Mouse (Mus musculus) midbrain, embryonic 15.5 days (tissue): ENCODE measurements around the gene Zfp131. TPM values are rescaled to one million over a fixed set of nuclear protein-coding genes. Genes with fewer than 3 reads are reported as not detected.
"Not testable (repeated sequence)": the region's sequence is repeated elsewhere in the genome, so short reads cannot be mapped to it uniquely, and the experiment has no call there.

Experiments used
- ATAC-seq: fragments of 200-750 bp; cut with Nextera tagmentation; replicated peaks from 2 replicates; pipeline ENCODE4 v1.8.0; 2017; ENCODE audit warnings: moderate TSS enrichment
- H3K27ac ChIP-seq: fragments of 300-500 bp; sonication (generic); 2 replicates; pipeline ENCODE4 v1.5.1; 2015; ENCODE audit warnings: mild to moderate bottlenecking, inconsistent platforms
- H3K27me3 ChIP-seq: fragments of 300-500 bp; sonication (generic); replicated peaks from 2 replicates; pipeline ENCODE4 v1.6.1; 2015; ENCODE audit warnings: inconsistent platforms
- H3K36me3 ChIP-seq: fragments of 300-500 bp; sonication (generic); replicated peaks from 2 replicates; pipeline ENCODE4 v1.6.1; 2015; ENCODE audit warnings: inconsistent platforms
- H3K4me1 ChIP-seq: fragments of 300-500 bp; sonication (generic); 2 replicates; pipeline ENCODE4 v1.6.1; 2015; ENCODE audit warnings: inconsistent platforms
- H3K4me2 ChIP-seq: fragments of 300-500 bp; sonication (generic); 2 replicates; pipeline ENCODE4 v1.6.1; 2015; ENCODE audit warnings: inconsistent platforms, mild to moderate bottlenecking, moderate library complexity
- H3K4me3 ChIP-seq: fragments of 300-500 bp; sonication (generic); 2 replicates; pipeline ENCODE4 v1.5.1; 2015; ENCODE audit warnings: mild to moderate bottlenecking, inconsistent platforms
- H3K9ac ChIP-seq: fragments of 300-500 bp; sonication (generic); 2 replicates; pipeline ENCODE4 v1.6.1; 2015; ENCODE audit warnings: mild to moderate bottlenecking, inconsistent platforms
- H3K9me3 ChIP-seq: fragments of 300-500 bp; sonication (generic); 2 replicates; pipeline ENCODE4 v1.6.1; 2016; ENCODE audit warnings: inconsistent platforms
- WGBS: fragments of 180-500 bp; shearing (Covaris S2); methylation state at CpG from one replicate; pipeline ENCODE4 v1.1.7; 2015; ENCODE audit warnings: mixed read lengths; 5-methylcytosine and 5-hydroxymethylcytosine counted together
- polyA plus RNA-seq: library from polyadenylated mRNA; unstranded; fragments of >200 nt; fragmentation: Nextera tagmentation; extraction: Ambion mirVana; gene quantifications from 2 replicates; pipeline ENCODE4 v1.2.1, GENCODE M21; 2015

Zfp131 gene
- polyA plus RNA-seq, result 31.0 and 33.3 TPM in 2 replicates

GRCm38 (mm10) chr13:119790761-119791579, at the start of gene Zfp131:
Zfp131 (minus strand) TSS chr13:119790889.
- peaks cover 26% of the 10 kb centered on the region for H3K4me1 ChIP-seq
- ATAC-seq, result peak; percentile 97
- no peaks in the 10 kb centered on the region for H3K9me3 ChIP-seq
- H3K27me3 ChIP-seq, result no peaks in the 10 kb centered on the region
- WGBS, result under 1% methylated on average over 62 of the region's 86 CpGs
- H3K4me2 ChIP-seq, result peak within 1 kb of the TSS; percentile 68
- peak within 1 kb of the TSS; percentile 97 for H3K4me3 ChIP-seq
- peak within 1 kb of the TSS; percentile 93 for H3K27ac ChIP-seq
- H3K9ac ChIP-seq, result peak within 1 kb of the TSS; percentile 96
- peaks cover 2% of the 10 kb centered on the region; the same call in 1 of the 2 replicates for H3K36me3 ChIP-seq

GRCm38 (mm10) chr13:119839982-119840381, 49.3 kb upstream of the Zfp131 start:
- H3K27ac ChIP-seq, H3K4me1 ChIP-seq, H3K9ac ChIP-seq, H3K27me3 ChIP-seq, H3K36me3 ChIP-seq, H3K9me3 ChIP-seq: not testable (repeated sequence)
- ATAC-seq, result peak; percentile 57
- 24% methylated on average over 6 of the region's 6 CpGs for WGBS
- peak overlapping the region; percentile 27; the same call in 1 of the 2 replicates for H3K4me2 ChIP-seq
- H3K4me3 ChIP-seq, result 0 out of 2 replicates have a peak overlapping the region, but pooled peaks have one; percentile 12

DNA sequence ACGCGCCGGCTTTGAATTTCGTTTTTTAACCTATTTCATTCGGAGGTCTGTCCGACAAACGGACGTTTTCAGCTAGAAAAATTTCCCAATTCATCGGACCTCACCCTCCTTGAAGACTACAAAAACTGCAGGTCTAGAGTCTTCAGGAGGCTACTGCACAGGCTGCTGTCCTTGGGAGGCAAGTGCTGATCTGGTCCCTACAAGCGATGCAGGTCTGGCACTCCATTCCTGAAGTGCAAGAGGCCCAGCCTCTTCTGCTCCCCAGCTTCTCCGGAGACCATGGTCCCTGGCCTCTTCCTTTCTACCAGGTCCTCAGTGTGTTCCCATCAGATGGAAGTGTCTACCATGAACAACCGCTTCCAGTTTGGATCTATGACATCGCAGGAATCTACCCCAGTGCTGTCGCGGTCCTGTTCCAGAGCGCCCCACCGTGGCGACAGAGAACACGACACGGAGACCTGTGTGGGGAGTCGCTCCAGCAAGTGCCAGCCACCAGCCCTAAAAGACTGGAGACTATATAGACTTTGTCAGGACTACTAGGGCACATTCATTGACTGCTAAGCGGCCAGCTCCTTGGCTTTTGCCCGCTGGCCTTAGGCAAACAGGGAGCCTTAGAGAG, 47.1 kb upstream of the Zfp131 start:
- WGBS, result 6% methylated on average over 14 of the region's 23 CpGs
- not testable (repeated sequence) for H3K27me3 ChIP-seq, H3K4me3 ChIP-seq, H3K9me3 ChIP-seq, H3K27ac ChIP-seq, H3K36me3 ChIP-seq, H3K9ac ChIP-seq, H3K4me1 ChIP-seq
- peak overlapping the region; percentile 36 for H3K4me2 ChIP-seq
- ATAC-seq, result 0 out of 2 replicates have a peak, but pooled peaks have one; percentile 24

DNA sequence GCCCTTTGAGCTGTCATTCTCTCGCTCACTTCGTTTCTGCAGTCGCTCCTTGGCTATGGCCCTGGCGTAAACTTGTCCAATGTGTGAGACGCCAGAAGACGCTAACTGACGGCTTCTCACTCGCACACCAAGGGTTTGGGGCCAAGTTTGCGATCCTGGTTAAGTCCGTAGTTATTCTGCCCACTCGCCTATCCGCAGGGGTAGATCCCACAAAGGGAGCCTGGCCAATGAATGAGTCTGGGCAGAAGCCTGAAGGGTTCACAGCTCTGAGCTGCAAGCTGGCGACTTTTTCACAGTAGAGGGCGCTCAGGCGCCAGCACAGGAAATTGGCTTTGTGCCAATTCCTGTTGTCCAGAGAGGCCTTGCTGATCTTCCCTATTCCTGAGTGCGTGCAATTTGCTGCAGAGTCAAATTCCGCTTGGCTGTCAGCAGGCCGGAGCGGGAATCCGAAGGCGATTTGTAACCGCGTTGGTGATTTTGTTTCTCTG, 45.7 kb upstream of the Zfp131 start:
- peak overlapping the region; percentile 26 for H3K4me3 ChIP-seq
- not testable (repeated sequence) for H3K36me3 ChIP-seq

DNA sequence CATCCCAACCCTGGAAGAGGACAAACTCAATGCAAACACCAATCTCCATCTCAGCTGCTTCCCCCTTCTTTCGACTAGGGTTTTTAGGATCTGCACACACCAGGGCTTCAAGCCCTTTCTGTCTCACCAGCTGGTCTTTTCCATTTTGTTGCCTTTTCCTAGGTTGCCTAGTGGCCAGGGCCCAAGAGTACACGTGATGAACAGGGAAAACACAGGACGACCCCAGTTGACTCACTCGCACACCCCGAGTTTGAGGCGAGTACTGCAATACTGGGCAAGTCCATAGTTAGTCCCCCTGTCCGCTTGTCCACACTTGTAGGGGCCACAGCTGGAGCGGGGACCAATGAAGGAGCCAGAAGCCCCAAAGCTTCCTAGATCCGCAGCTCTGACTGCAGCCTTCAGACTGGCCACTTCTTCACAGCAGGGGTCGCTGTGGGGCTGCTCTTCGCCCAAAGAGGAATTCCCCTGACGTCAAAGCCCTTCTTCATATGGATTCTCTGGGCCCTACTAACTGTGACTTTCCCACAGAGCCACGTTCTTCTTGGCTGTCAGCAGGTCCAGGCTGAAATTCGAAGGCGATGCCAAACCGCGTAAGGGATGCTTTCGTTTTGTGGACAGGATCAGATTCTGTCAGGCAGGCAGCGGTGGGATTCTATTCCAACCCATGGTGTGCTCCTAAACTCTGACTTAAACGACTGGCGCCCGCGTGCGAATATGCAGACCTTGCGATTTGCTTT, 44.8 kb upstream of the Zfp131 start, which contains the start of gene D13Ertd608e:
Gene D13Ertd608e, plus strand, starts transcription at position 687 of the 737 bp plus-strand sequence.
- H3K4me1 ChIP-seq, H3K9me3 ChIP-seq, H3K9ac ChIP-seq, H3K27me3 ChIP-seq, H3K27ac ChIP-seq, H3K36me3 ChIP-seq: not testable (repeated sequence)
- H3K4me2 ChIP-seq, result peak within 1 kb of the TSS; percentile 46
- 23% methylated on average over 19 of the region's 25 CpGs for WGBS
- peak; percentile 46 for ATAC-seq
- peak within 1 kb of the TSS; percentile 26 for H3K4me3 ChIP-seq

More for the DNA sequence above, 45.7 kb upstream of the Zfp131 start:
- H3K4me2 ChIP-seq, result peak overlapping the region; percentile 46
- not testable (repeated sequence) for H3K9ac ChIP-seq, H3K4me1 ChIP-seq, H3K27ac ChIP-seq, H3K27me3 ChIP-seq, H3K9me3 ChIP-seq
- WGBS, result 13% methylated on average over 23 of the region's 23 CpGs
- ATAC-seq, result peak; percentile 82

- not testable (repeated sequence) for H3K27me3 ChIP-seq, H3K9me3 ChIP-seq, H3K4me3 ChIP-seq, H3K4me1 ChIP-seq, H3K9ac ChIP-seq, H3K4me2 ChIP-seq, H3K36me3 ChIP-seq, ATAC-seq, H3K27ac ChIP-seq
Observed at GRCm38 (mm10) chr13:119830116-119830515, 39.4 kb upstream of the Zfp131 start, which contains the start of gene AF067063. AF067063 (minus strand) TSS chr13:119830216.

GRCm38 (mm10) chr13:119817579-119818206, 27.0 kb upstream of the Zfp131 start:
- Histone ChIP-seq H3K27ac (no peak overlapping the region), H3K36me3 (no peaks in the 10 kb centered on the region), H3K9me3 (no peaks in the 10 kb centered on the region), H3K4me1 (no peaks in the 10 kb centered on the region), H3K4me2 (no peak overlapping the region), H3K27me3 (no peaks in the 10 kb centered on the region), H3K9ac (no peak overlapping the region), H3K4me3 (no peak overlapping the region)
- ATAC-seq, result no peak
- WGBS, result 14% methylated on average over 2 of the region's 2 CpGs

GRCm38 (mm10) chr13:119816798-119817197, 26.1 kb upstream of the Zfp131 start:
- 61% methylated on average over 8 of the region's 8 CpGs for WGBS
- Histone ChIP-seq H3K9me3 (no peaks in the 10 kb centered on the region), H3K4me1 (no peaks in the 10 kb centered on the region), H3K27ac (no peak overlapping the region), H3K36me3 (no peaks in the 10 kb centered on the region), H3K4me3 (no peak overlapping the region), H3K9ac (no peak overlapping the region), H3K4me2 (no peak overlapping the region), H3K27me3 (no peaks in the 10 kb centered on the region)
- ATAC-seq, result no peak

- ATAC-seq, result no peak
- H3K27me3 ChIP-seq, result no peaks in the 10 kb centered on the region
- H3K4me3 ChIP-seq, result no peak overlapping the region
- no peaks in the 10 kb centered on the region for H3K4me1 ChIP-seq
- H3K9ac ChIP-seq, result no peak overlapping the region
- 83% methylated on average over 9 of the region's 9 CpGs for WGBS
- no peak overlapping the region for H3K27ac ChIP-seq
- H3K4me2 ChIP-seq, result no peak overlapping the region
- H3K36me3 ChIP-seq, result no peaks in the 10 kb centered on the region
- H3K9me3 ChIP-seq, result no peaks in the 10 kb centered on the region
Observed at GRCm38 (mm10) chr13:119810031-119810430, 19.3 kb upstream of the Zfp131 start.

- Histone ChIP-seq H3K4me3 (no peak overlapping the region), H3K36me3 (no peaks in the 10 kb centered on the region), H3K9ac (no peak overlapping the region), H3K27ac (no peak overlapping the region), H3K27me3 (no peaks in the 10 kb centered on the region), H3K9me3 (no peaks in the 10 kb centered on the region), H3K4me2 (no peak overlapping the region), H3K4me1 (no peaks in the 10 kb centered on the region)
- WGBS, result 82% methylated on average over 2 of the region's 2 CpGs
- no peak for ATAC-seq
Observed at GRCm38 (mm10) chr13:119808937-119809336, 18.2 kb upstream of the Zfp131 start.

- Histone ChIP-seq H3K36me3 (no peaks in the 10 kb centered on the region), H3K27ac (no peak overlapping the region), H3K9me3 (no peaks in the 10 kb centered on the region), H3K27me3 (no peaks in the 10 kb centered on the region), H3K4me3 (no peak overlapping the region), H3K4me1 (no peaks in the 10 kb centered on the region), H3K9ac (no peak overlapping the region), H3K4me2 (no peak overlapping the region)
- no peak for ATAC-seq
- WGBS, result 70% methylated on average over 4 of the region's 4 CpGs
Observed at GRCm38 (mm10) chr13:119797656-119798055, 7.0 kb upstream of the Zfp131 start.
